Mouse (Mus musculus) midbrain, postnatal 0 days (tissue): ENCODE measurements at regions not wholly inside any gene's neighbourhood (a gene's known extent, or its start where the extent isn't known, plus 50 kb on each side); places are given as distances from the start of the nearest gene placed in this dataset.

Experiments used
- ATAC-seq: fragments of 200-750 bp; cut with Nextera tagmentation; 2 replicates; pipeline ENCODE4 v1.8.0; 2017; ENCODE audit warnings: moderate number of reproducible peaks, mild to moderate bottlenecking, moderate TSS enrichment, moderate library complexity; ENCODE audit not compliant: low FRiP score
- DNase-seq: peaks from one replicate; pipeline ENCODE4 v3.0.0-alpha.2; 2015; ENCODE audit warnings: low spot score
- H3K27ac ChIP-seq: fragments of 300-500 bp; sonication (generic); 2 replicates; pipeline ENCODE4 v1.5.1; 2014; ENCODE audit warnings: low read depth, mild to moderate bottlenecking, low read length, mixed read lengths
- H3K27me3 ChIP-seq: fragments of 300-500 bp; sonication (generic); 2 replicates; pipeline ENCODE4 v1.6.1; 2014; ENCODE audit warnings: low read length, control low read depth, mixed read lengths; ENCODE audit not compliant: insufficient read depth
- H3K36me3 ChIP-seq: fragments of 300-500 bp; sonication (generic); 2 replicates; pipeline ENCODE4 v1.6.1; 2014; ENCODE audit warnings: low read length, control low read depth, mixed read lengths; ENCODE audit not compliant: insufficient read depth
- H3K4me1 ChIP-seq: fragments of 300-500 bp; sonication (generic); 2 replicates; pipeline ENCODE4 v1.6.1; 2014; ENCODE audit warnings: mild to moderate bottlenecking, control low read depth, antibody characterized with exemption, low read length, mixed read lengths; ENCODE audit not compliant: insufficient read depth
- H3K4me2 ChIP-seq: fragments of 300-500 bp; sonication (generic); 2 replicates; pipeline ENCODE4 v1.6.1; 2014; ENCODE audit warnings: low read depth, mild to moderate bottlenecking, low read length, mixed read lengths; ENCODE audit not compliant: poor library complexity, severe bottlenecking
- H3K4me3 ChIP-seq: fragments of 300-500 bp; sonication (generic); 2 replicates; pipeline ENCODE4 v1.5.1; 2014; ENCODE audit warnings: low read depth, mild to moderate bottlenecking, low read length, moderate library complexity
- H3K9ac ChIP-seq: fragments of 300-500 bp; sonication (generic); replicated peaks from 2 replicates; pipeline ENCODE4 v1.6.1; 2014; ENCODE audit warnings: mild to moderate bottlenecking, low read length, moderate library complexity, mixed read lengths; ENCODE audit not compliant: poor library complexity, severe bottlenecking
- H3K9me3 ChIP-seq: fragments of 300-500 bp; sonication (generic); 2 replicates; pipeline ENCODE4 v1.6.1; 2016; ENCODE audit warnings: low read length, control low read depth
- CTCF ChIP-seq: IDR thresholded peaks from 2 replicates; pipeline ENCODE4 v1.5.1; 2016; ENCODE audit warnings: antibody characterized with exemption, mild to moderate bottlenecking
- WGBS: fragments of 180-500 bp; shearing (Covaris S2); extraction: QIAGEN DNeasy Blood & Tissue Kit; methylation state at CpG from one replicate; pipeline ENCODE4 v1.1.7; 2014; 5-methylcytosine and 5-hydroxymethylcytosine counted together

DNA sequence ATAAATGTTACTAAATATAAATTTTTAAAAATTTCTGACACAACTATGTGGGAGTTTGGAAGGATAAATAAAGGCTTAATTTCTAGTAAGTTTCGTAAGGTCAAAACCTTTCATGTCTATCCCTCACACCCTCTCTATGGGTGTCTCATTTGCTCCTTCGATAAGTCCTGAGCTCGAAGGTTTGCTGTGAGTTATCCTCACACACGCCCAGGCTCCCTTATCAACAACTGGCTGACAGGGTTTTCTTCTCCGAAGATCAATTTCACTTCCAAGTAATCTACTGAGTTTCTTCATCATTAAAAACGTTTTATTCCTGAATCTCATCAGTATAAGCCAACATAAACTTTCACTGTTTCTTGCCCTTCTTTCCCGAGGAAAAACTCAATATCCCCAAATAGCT lies 416.0 kb upstream of the Nudt12 start:
- no peak overlapping the region for H3K4me2 ChIP-seq
- no peaks in the 10 kb centered on the region for H3K4me1 ChIP-seq
- no peaks in the 10 kb centered on the region for H3K36me3 ChIP-seq
- no peak overlapping the region for H3K9ac ChIP-seq
- no peak for ATAC-seq
- DNase-seq, result no peak
- WGBS, result 67% methylated on average over 7 of the region's 7 CpGs
- no peaks in the 10 kb centered on the region for H3K27me3 ChIP-seq
- no peak for TF ChIP-seq CTCF
- H3K4me3 ChIP-seq, result no peak overlapping the region
- H3K27ac ChIP-seq, result no peak overlapping the region
- no peaks in the 10 kb centered on the region for H3K9me3 ChIP-seq

DNA sequence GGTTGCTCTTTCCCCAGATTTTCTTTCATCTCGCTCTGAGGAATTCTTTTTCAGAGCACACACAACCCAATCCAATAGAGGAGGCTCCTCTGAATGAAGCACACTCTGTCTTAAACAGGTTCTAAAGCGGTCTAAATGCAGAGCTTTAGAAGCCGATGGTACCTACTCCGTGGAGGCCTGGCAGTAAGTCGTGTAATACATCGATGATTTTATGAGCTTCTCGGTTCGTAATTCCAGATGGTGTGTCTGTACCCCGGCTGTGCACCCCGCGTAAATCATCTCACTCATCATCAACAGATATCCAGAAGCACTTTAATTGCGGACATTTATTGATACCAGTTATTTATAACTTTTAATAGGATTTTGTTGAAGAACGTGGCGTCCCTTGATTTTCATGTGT lies 408.3 kb upstream of the Nudt12 start:
- Histone ChIP-seq H3K27me3 (no peaks in the 10 kb centered on the region), H3K4me1 (no peaks in the 10 kb centered on the region), H3K27ac (no peak overlapping the region), H3K36me3 (no peaks in the 10 kb centered on the region), H3K9ac (no peak overlapping the region), H3K4me2 (no peak overlapping the region), H3K4me3 (no peak overlapping the region), H3K9me3 (no peaks in the 10 kb centered on the region)
- DNase-seq, result peak; percentile 27
- TF ChIP-seq CTCF, result no peak
- 88% methylated on average over 14 of the region's 14 CpGs for WGBS
- no peak for ATAC-seq

DNA sequence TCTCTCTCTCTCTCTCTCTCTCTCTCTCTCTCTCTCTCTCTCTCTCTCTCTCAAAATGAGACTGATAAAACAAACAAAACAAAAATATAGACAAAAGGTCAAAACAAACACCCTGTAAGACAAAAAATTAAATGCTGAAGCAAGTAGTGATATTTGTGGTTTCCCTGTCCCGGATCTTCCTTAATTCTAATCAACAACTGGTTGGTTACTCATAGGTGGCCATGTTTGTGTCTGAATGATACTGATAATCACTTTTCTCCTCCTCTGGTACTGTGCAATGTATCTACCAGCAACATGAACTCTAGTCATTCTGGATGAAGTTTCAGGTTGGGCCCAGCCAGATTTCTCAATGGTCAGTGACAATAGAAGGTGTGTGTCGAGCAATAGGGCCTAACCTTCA lies 396.1 kb upstream of the Nudt12 start:
- no peaks in the 10 kb centered on the region for H3K9me3 ChIP-seq

DNA sequence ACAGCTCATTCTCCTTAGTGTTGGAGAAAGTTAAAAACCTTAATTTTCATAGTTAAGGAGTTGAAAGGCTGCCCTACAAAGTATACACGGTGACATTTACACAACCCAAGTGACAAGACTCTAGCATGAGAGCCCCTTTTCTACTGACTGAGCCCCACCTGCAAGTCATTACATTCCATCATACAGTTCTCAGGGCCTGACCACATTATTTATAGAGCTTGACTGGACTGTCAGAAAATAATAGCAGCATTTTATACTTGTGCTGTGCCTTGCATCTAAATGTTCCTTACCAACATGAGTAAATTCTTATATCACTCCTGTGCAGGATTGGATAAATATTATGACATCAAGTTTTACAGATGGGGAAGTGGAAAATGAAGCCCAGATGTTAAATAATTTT lies 391.4 kb upstream of the Nudt12 start:
- no peak overlapping the region for H3K4me2 ChIP-seq
- no peak for DNase-seq
- no peaks in the 10 kb centered on the region for H3K4me1 ChIP-seq
- no peaks in the 10 kb centered on the region for H3K9me3 ChIP-seq
- ATAC-seq, result no peak
- no peak overlapping the region for H3K4me3 ChIP-seq
- H3K36me3 ChIP-seq, result no peaks in the 10 kb centered on the region
- H3K9ac ChIP-seq, result no peak overlapping the region
- no peaks in the 10 kb centered on the region for H3K27me3 ChIP-seq
- TF ChIP-seq CTCF, result no peak
- 86% methylated on average over 1 of the region's 1 CpGs for WGBS
- H3K27ac ChIP-seq, result no peak overlapping the region

More for the DNA sequence above, 396.1 kb upstream of the Nudt12 start:
- no peak overlapping the region for H3K4me3 ChIP-seq
- no peaks in the 10 kb centered on the region for H3K4me1 ChIP-seq
- 77% methylated on average over 2 of the region's 2 CpGs for WGBS
- H3K27me3 ChIP-seq, result no peaks in the 10 kb centered on the region
- no peak overlapping the region for H3K4me2 ChIP-seq
- DNase-seq (no peak), ATAC-seq (no peak)
- H3K36me3 ChIP-seq, result no peaks in the 10 kb centered on the region
- no peak for TF ChIP-seq CTCF
- no peak overlapping the region for H3K27ac ChIP-seq
- no peak overlapping the region for H3K9ac ChIP-seq

DNA sequence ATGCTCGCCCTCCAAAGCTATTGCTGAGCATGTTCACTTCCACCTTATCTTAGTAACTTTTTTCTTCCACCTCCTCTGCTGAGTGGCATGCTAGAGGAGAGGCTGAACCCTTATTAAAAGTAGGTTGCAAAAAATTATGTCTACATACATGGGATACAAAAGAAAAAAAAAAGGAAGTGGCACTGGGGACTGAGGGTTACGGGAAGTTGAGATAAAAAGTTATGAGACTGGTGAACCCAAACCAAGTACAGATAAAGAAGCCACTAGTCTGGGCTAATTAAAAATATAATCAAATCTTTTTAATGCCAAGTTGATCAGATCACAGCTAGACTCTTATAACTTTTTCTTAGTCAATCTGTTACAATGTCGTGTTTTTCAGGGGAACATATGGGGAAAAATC lies 384.2 kb upstream of the Nudt12 start:
- Histone ChIP-seq H3K27me3 (no peaks in the 10 kb centered on the region), H3K9ac (no peak overlapping the region), H3K4me1 (no peaks in the 10 kb centered on the region), H3K36me3 (no peaks in the 10 kb centered on the region), H3K9me3 (no peaks in the 10 kb centered on the region), H3K4me2 (no peak overlapping the region), H3K27ac (no peak overlapping the region), H3K4me3 (no peak overlapping the region)
- no peak for ATAC-seq
- TF ChIP-seq CTCF, result no peak
- DNase-seq, result no peak
- WGBS, result 90% methylated on average over 3 of the region's 3 CpGs

DNA sequence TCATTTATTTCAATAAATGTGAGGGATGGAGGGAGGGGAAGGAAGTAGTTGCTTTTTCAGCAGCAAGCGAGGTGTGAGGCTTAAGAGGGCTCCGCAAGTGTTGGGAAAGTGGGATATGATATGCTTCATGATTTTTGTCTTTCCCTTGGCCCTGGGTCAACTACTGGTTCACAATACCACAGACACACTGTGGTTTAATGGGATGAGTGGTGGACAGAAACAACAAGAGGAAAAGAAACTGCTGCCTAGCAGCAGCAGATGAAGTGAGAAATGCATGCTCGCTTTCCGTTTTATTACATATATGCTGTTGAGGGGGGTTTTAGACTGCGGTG lies 369.9 kb upstream of the Nudt12 start:
- Histone ChIP-seq H3K4me3 (no peak overlapping the region), H3K36me3 (no peaks in the 10 kb centered on the region), H3K4me1 (no peaks in the 10 kb centered on the region), H3K27me3 (no peaks in the 10 kb centered on the region), H3K9me3 (no peaks in the 10 kb centered on the region), H3K9ac (no peak overlapping the region), H3K27ac (no peak overlapping the region), H3K4me2 (no peak overlapping the region)
- ATAC-seq (no peak), DNase-seq (no peak)
- no peak for TF ChIP-seq CTCF
- whole genome bisulfite sequencing, result 92% methylated on average over 5 of the region's 5 CpGs
